Mouse (Mus musculus) heart, embryonic 14.5 days (tissue): ENCODE results near the gene Ddx19b. TPM values are rescaled to one million over a fixed set of nuclear protein-coding genes. Genes with fewer than 3 reads are reported as not detected.
A peak's percentile ranks its signal among the peaks of the same experiment; 100 is the strongest.
"Not testable (repeated sequence)": the region's sequence is repeated elsewhere in the genome, so short reads cannot be mapped to it uniquely, and the experiment has no call there.

Source experiments
- ATAC-seq: fragments of 200-750 bp; cut with Nextera tagmentation; 2 replicates; pipeline ENCODE4 v1.8.0; 2017; ENCODE audit warnings: low read depth, moderate TSS enrichment; ENCODE audit not compliant: insufficient number of reproducible peaks, insufficient read depth, low FRiP score
- H3K27ac ChIP-seq, 2 experiments: fragments of 200-500 bp in 1 of 2; fragments of 300-500 bp in 1 of 2; sonication (generic) in 1 of 2; replicated peaks in 1 of 2; 2 replicates each; pipeline ENCODE4 v1.5.1; 2012 to 2014; ENCODE audit warnings: low read depth in 2 of 2, low read length in 2 of 2, control low read depth in 1 of 2, mild to moderate bottlenecking in 1 of 2, mixed read lengths in 1 of 2; ENCODE audit not compliant: control insufficient read depth in 1 of 2, insufficient read depth in 1 of 2
- H3K27me3 ChIP-seq: fragments of 300-500 bp; sonication (generic); 2 replicates; pipeline ENCODE4 v1.6.1; 2014; ENCODE audit warnings: mild to moderate bottlenecking, low read length, control low read depth; ENCODE audit not compliant: control insufficient read depth, insufficient read depth
- H3K36me3 ChIP-seq: fragments of 300-500 bp; sonication (generic); 2 replicates; pipeline ENCODE4 v1.6.1; 2014; ENCODE audit warnings: mild to moderate bottlenecking, control low read depth, low read length, mixed read lengths; ENCODE audit not compliant: control insufficient read depth, insufficient read depth
- H3K4me1 ChIP-seq, 2 experiments: fragments of 200-500 bp in 1 of 2; fragments of 300-500 bp in 1 of 2; sonication (generic) in 1 of 2; 2 replicates each; pipeline ENCODE4 v1.6.1; 2012 to 2014; ENCODE audit warnings: low read length in 2 of 2, control low read depth in 1 of 2, mixed read lengths in 1 of 2; ENCODE audit not compliant: control insufficient read depth in 2 of 2, insufficient read depth in 2 of 2
- H3K4me2 ChIP-seq: fragments of 300-500 bp; sonication (generic); 2 replicates; pipeline ENCODE4 v1.6.1; 2014; ENCODE audit warnings: mild to moderate bottlenecking, low read length
- H3K4me3 ChIP-seq, 2 experiments: fragments of 200-500 bp in 1 of 2; fragments of 300-500 bp in 1 of 2; sonication (generic) in 1 of 2; 2 replicates each; pipeline ENCODE4 v1.5.1; 2012 to 2014; ENCODE audit warnings: low read length in 2 of 2, mild to moderate bottlenecking in 2 of 2, control low read depth in 1 of 2, low read depth in 1 of 2, moderate library complexity in 1 of 2; ENCODE audit not compliant: control insufficient read depth in 1 of 2, insufficient read depth in 1 of 2
- H3K9ac ChIP-seq: fragments of 300-500 bp; sonication (generic); 2 replicates; pipeline ENCODE4 v1.6.1; 2014; ENCODE audit warnings: mild to moderate bottlenecking, low read length
- H3K9me3 ChIP-seq: fragments of 300-500 bp; sonication (generic); 2 replicates; pipeline ENCODE4 v1.6.1; 2016; ENCODE audit warnings: low read length, control low read depth; ENCODE audit not compliant: control insufficient read depth
- WGBS: fragments of 180-500 bp; shearing (Covaris S2); extraction: QIAGEN DNeasy Blood & Tissue Kit; methylation state at CpG from one replicate; pipeline ENCODE4 v1.1.7; 2014; 5-methylcytosine and 5-hydroxymethylcytosine counted together
- polyA plus RNA-seq: library from polyadenylated mRNA; unstranded; fragments of >200 nt; fragmentation: Nextera tagmentation; extraction: Ambion mirVana; gene quantifications from 2 replicates; pipeline ENCODE4 v1.2.1, GENCODE M21; 2014

The Ddx19b gene
- polyA plus RNA-seq, 1 experiment from 2014 or later = 3.6 TPM

DNA sequence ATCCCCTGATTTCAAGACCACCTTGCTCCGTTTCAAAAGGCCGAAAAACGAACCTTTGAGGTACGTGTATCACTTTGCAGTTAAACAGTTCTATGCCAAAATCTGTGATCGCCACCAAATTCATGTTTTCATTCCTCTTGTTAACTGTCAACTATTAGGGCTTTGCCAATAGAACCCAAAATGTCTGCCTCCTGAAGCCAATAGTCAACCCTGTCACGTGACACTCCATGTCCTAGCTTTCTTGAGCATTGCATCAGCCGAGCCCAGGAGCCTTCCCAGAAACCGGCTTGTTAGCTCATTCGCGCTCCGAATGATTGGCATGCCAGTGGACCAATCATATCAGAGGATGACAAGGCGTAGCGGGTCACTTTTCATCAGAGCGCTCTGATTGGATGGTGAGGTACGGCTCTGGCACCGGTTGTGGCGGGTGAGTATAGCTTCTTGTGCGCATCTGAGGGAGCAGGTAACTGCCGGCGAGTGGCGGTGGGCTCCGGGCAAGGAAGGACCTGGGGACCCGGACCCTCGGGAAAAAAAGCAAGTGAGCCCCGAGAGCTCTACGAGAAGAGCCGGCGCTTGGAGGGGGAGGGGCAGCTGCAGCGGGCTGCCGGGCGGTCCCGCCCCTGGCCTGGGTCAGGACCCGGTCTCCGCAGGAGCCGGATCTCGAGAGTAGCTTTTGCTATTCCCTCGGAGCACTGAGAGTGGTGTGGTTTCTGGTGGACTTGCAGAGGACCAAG is 2.1 kb upstream of the Ddx19b start:
- H3K4me2 ChIP-seq = peak overlapping the region; percentile 77
- WGBS = 6% methylated on average over 37 of the region's 37 CpGs
- ATAC-seq = peak; percentile 97
- H3K4me3 ChIP-seq = peak overlapping the region; percentile 73 to 98
- H3K9me3 ChIP-seq = no peaks in the 10 kb centered on the region
- H3K4me1 ChIP-seq = peaks cover 3 to 11% of the 10 kb centered on the region in 2 experiments
- H3K36me3 ChIP-seq = peaks cover 25% of the 10 kb centered on the region
- peak overlapping the region; percentile 80 for H3K9ac ChIP-seq
- H3K27me3 ChIP-seq = no peaks in the 10 kb centered on the region
- H3K27ac ChIP-seq = peak overlapping the region; percentile 76 to 89

- H3K27me3 ChIP-seq = no peaks in the 10 kb centered on the region
- peak within 1 kb of the TSS; percentile 80 for H3K9ac ChIP-seq
- ATAC-seq = no peak
- peaks cover 3 to 16% of the 10 kb centered on the region in 2 experiments for H3K4me1 ChIP-seq
- H3K9me3 ChIP-seq = no peaks in the 10 kb centered on the region
- peak within 1 kb of the TSS; percentile 77 for H3K4me2 ChIP-seq
- H3K27ac ChIP-seq = peak within 1 kb of the TSS; percentile 76 to 89
- peaks cover 17% of the 10 kb centered on the region for H3K36me3 ChIP-seq
- 95% methylated on average over 7 of the region's 7 CpGs for WGBS
- peak within 1 kb of the TSS; percentile 73 to 98 for H3K4me3 ChIP-seq
Observed at GRCm38 (mm10) chr8:111032916-111033315, 1.4 kb upstream of the Ddx19b start, which contains the start of gene Aars. Gene Aars (plus strand): TSS chr8:111033144.

GRCm38 (mm10) chr8:111030045-111030444 is 1.5 kb downstream of the Ddx19b start:
- WGBS = 76% methylated on average over 6 of the region's 6 CpGs
- H3K27me3 ChIP-seq = no peaks in the 10 kb centered on the region
- no peak for ATAC-seq

GRCm38 (mm10) chr8:111029589-111029988 is 2.0 kb downstream of the Ddx19b start:
- no peak for ATAC-seq
- Histone ChIP-seq H3K9me3 (no peaks in the 10 kb centered on the region), H3K4me3 (no peak overlapping the region), H3K27ac (no peak overlapping the region), H3K27me3 (no peaks in the 10 kb centered on the region), H3K36me3 (no peaks in the 10 kb centered on the region), H3K4me1 (peaks cover 3 to 8% of the 10 kb centered on the region in 2 experiments; a peak in 3 of 4 replicates), H3K4me2 (no peak overlapping the region), H3K9ac (no peak overlapping the region)
- 37% methylated on average over 4 of the region's 4 CpGs for WGBS

More at GRCm38 (mm10) chr8:111030045-111030444, 1.5 kb downstream of the Ddx19b start:
- Histone ChIP-seq H3K27ac (no peak overlapping the region), H3K4me1 (peaks cover 3 to 12% of the 10 kb centered on the region in 2 experiments), H3K4me3 (no peak overlapping the region), H3K36me3 (no peaks in the 10 kb centered on the region), H3K4me2 (no peak overlapping the region), H3K9me3 (no peaks in the 10 kb centered on the region), H3K9ac (no peak overlapping the region)

DNA sequence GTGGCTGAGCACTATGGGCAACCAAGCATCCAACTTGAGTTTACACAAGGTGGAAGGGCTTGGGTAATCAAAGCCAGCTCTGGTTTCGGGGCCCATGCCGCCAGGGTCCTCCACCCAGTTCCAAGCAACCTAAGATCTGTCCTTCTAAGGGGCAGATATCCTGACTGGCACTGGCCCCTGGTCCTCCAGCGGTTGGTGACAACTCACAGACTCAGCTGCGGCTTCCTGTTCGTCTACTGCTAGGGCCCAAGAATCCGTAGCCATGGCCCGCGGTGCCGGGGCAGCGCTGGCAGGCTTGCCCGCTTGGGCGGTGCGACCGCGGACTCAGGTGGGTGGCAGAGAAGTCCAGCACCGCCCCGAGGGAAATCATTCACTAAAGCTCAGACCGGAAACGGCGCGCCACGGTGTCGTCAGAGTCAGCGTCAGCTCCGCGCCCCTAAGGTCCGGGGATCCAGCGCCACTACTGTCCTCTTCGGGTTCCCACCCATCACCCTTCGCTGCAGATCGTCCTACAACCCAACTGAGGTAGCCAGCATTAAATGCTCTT is 4.1 kb downstream of the Ddx19b start:
- under 1% methylated on average over 31 of the region's 31 CpGs for WGBS
- Histone ChIP-seq H3K36me3 (no peaks in the 10 kb centered on the region), H3K4me2 (peak overlapping the region; percentile 93), H3K27me3 (no peaks in the 10 kb centered on the region), H3K4me1 (0 out of 4 replicates have a peak, but pooled peaks cover 0 to 5% of the 10 kb centered on the region in 2 experiments), H3K9me3 (no peaks in the 10 kb centered on the region), H3K4me3 (peak overlapping the region; percentile 82 to 94), H3K27ac (peak overlapping the region; percentile 69 to 71), H3K9ac (peak overlapping the region; percentile 90)
- peak; percentile 84 for ATAC-seq

GRCm38 (mm10) chr8:111026609-111027008 is 4.9 kb downstream of the Ddx19b start:
- H3K9ac ChIP-seq, H3K27me3 ChIP-seq, ATAC-seq, H3K4me2 ChIP-seq, H3K27ac ChIP-seq, H3K36me3 ChIP-seq, H3K4me3 ChIP-seq, H3K9me3 ChIP-seq, H3K4me1 ChIP-seq: not testable (repeated sequence)
- WGBS = 100% methylated on average over 1 of the region's 2 CpGs

- not testable (repeated sequence) for H3K4me1 ChIP-seq, H3K4me2 ChIP-seq, ATAC-seq, H3K4me3 ChIP-seq, H3K9ac ChIP-seq, H3K27me3 ChIP-seq, H3K9me3 ChIP-seq, H3K27ac ChIP-seq
- WGBS = 86% methylated on average over 8 of the region's 10 CpGs
- H3K36me3 ChIP-seq = peaks cover 59% of the 10 kb centered on the region
Observed at GRCm38 (mm10) chr8:111010230-111010991, 21.1 kb downstream of the Ddx19b start.
